Mouse (Mus musculus) colon, adult 2 months (tissue): ENCODE measurements around the gene Gm17542. TPM values are rescaled to one million over a fixed set of nuclear protein-coding genes. Genes with fewer than 3 reads are reported as not detected.

ENCODE experiments used
- polyA plus RNA-seq: library from polyadenylated mRNA; depleted of rRNA; stranded (reverse); fragments of >200 nt; gene quantifications from 2 replicates; pipeline ENCODE4 v1.2.3, GENCODE M21; 2012; rRNA removed

The Gm17542 gene
- not detected in 2 replicates for polyA plus RNA-seq

GRCm38 (mm10) chr10:58718110-58718509 lies at the start of gene Gm17542:
Gene Gm17542, minus strand, starts transcription at chr10:58718210.

DNA sequence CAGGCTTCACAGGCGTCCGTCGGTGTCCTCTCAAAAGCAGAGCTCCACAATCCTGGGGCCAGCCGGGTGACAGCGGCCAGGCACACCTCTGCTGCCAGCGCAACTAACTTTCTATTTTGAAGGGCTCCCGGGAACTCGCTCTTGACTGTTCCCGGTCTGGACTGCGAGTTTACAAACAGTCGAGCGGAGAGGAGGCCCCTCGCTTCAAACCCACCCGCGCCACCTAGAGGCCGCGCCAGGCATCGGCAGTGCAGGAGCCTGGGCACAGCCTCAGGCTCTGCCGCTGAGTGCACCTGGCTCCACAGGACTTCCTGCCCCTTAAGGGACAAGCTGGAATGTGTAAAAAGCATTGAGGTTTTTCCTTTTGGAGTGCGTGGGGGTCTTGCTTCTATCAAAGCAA lies 42.5 kb downstream of the Gm17542 start, which contains the start of gene Edar:
TSS of gene Edar (minus strand) at position 122 of the 400 bp plus-strand sequence.

Other genes with a start within 250 kb of the Gm17542 start
- gene Ccdc138, start 220.3 kb downstream of the Gm17542 start, polyA plus RNA-seq = 0.17 and 0.38 TPM in 2 replicates
- gene Edar, start 42.6 kb downstream of the Gm17542 start, polyA plus RNA-seq = 0.42 and 0.43 TPM in 2 replicates
- gene Sh3rf3, start 95.1 kb upstream of the Gm17542 start, polyA plus RNA-seq = 1.3 and 1.5 TPM in 2 replicates